Mouse (Mus musculus) heart, postnatal 0 days (tissue): ENCODE measurements around the gene Xbp1.

Experiments
- CTCF ChIP-seq: IDR thresholded peaks from 2 replicates; pipeline ENCODE4 v1.5.1; 2016; ENCODE audit warnings: antibody characterized with exemption, control low read depth, low read depth
- EP300 ChIP-seq: IDR thresholded peaks from 2 replicates; pipeline ENCODE4 v1.6.1; 2016; ENCODE audit warnings: antibody characterized with exemption, low read depth

DNA sequence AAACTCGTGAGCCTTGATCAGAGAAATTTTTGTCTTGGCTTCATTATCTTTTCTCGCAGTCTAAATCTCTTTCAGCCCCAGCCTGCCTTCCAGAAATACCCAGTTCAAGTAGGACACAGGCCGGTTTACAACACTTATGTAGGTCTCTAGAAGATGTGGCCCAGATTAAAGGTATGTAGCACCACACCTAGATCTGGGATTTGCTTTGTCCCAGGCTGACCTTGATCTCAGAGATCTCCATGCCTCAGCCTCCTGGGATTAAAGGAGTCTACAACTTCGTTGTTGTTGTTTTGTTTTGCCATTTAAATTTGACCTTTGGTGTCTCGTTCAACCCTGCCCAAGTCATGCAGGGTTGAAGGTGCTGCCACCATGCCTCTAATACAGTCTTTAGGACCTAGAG is 24.6 kb upstream of the Xbp1 start:
- TF ChIP-seq CTCF (no peak), EP300 (no peak)
